Mouse (Mus musculus): ENCODE data around the gene Mr1. TPM values are rescaled to one million over a fixed set of nuclear protein-coding genes. Genes with fewer than 3 reads are reported as not detected.
A peak's percentile ranks its signal among the peaks of the same experiment; 100 is the strongest.

The Mr1 gene
- polyA plus RNA-seq, 1 experiment from 2014 or later: 5.7 TPM

DNA sequence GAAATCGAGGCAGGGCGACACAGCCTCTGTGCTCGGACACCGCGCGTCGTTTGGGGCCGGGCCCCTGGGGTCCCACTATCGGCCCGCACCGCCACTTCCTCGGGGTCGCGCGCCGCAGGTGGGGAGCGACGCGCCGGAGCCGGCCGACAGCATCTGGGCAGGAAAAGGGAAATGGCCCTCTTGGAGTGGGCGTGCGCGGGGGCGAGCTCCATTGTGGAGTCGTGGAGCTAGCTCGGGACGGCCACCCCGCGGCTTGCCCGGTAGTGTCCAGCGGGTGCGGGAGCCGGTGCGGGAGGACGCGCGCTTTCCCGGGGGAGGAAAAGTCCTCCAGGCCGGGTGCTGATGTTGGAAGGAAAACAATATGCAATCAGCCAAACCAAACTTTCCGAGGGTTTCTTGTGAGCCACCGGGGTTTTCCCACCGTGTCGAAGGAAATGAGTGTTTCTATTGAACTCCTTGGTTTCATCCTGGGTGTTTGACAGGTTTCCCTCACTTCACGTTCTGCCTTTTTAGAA lies 12.4 kb upstream of the Mr1 start:
- Histone ChIP-seq H3K9me3 (replicated peaks) (no peaks in the 10 kb centered on the region), H3K4me2 (peak overlapping the region; percentile 76), H3K4me1 (peaks cover 17% of the 10 kb centered on the region), H3K9ac (peak overlapping the region; percentile 89), H3K27me3 (no peaks in the 10 kb centered on the region), H3K27ac (peak overlapping the region; percentile 92), H3K4me3 (replicated peaks) (peak overlapping the region; percentile 99), H3K36me3 (no peaks in the 10 kb centered on the region)
- WGBS: under 1% methylated on average over 46 of the region's 46 CpGs
- peak; percentile 79 for ATAC-seq (replicated peaks; ENCODE audit: low FRiP score)

GRCm38 (mm10) chr1:155158141-155158969 lies 11.7 kb upstream of the Mr1 start, which contains the start of gene Stx6:
Stx6 (plus strand) TSS chr1:155158715.
- H3K9me3 ChIP-seq (replicated peaks): no peaks in the 10 kb centered on the region
- ATAC-seq (replicated peaks; ENCODE audit: low FRiP score): peak; percentile 98
- H3K36me3 ChIP-seq: no peaks in the 10 kb centered on the region
- peak within 1 kb of the TSS; percentile 76 for H3K4me2 ChIP-seq
- peak within 1 kb of the TSS; percentile 89 for H3K9ac ChIP-seq
- WGBS: 2% methylated on average over 45 of the region's 48 CpGs
- H3K4me3 ChIP-seq (replicated peaks): peak within 1 kb of the TSS; percentile 99
- peaks cover 14% of the 10 kb centered on the region for H3K4me1 ChIP-seq
- H3K27me3 ChIP-seq: no peaks in the 10 kb centered on the region
- H3K27ac ChIP-seq: peak within 1 kb of the TSS; percentile 92

- Histone ChIP-seq H3K4me1 (0 out of 2 replicates have a peak, but pooled peaks cover 6% of the 10 kb centered on the region), H3K4me3 (replicated peaks) (no peak overlapping the region), H3K27me3 (no peaks in the 10 kb centered on the region), H3K27ac (no peak overlapping the region), H3K9me3 (replicated peaks) (no peaks in the 10 kb centered on the region), H3K9ac (no peak overlapping the region), H3K4me2 (no peak overlapping the region), H3K36me3 (no peaks in the 10 kb centered on the region)
- no peak for ATAC-seq (replicated peaks; ENCODE audit: low FRiP score)
- 67% methylated on average over 4 of the region's 4 CpGs for WGBS
Observed at GRCm38 (mm10) chr1:155153906-155154305, 7.3 kb upstream of the Mr1 start.

DNA sequence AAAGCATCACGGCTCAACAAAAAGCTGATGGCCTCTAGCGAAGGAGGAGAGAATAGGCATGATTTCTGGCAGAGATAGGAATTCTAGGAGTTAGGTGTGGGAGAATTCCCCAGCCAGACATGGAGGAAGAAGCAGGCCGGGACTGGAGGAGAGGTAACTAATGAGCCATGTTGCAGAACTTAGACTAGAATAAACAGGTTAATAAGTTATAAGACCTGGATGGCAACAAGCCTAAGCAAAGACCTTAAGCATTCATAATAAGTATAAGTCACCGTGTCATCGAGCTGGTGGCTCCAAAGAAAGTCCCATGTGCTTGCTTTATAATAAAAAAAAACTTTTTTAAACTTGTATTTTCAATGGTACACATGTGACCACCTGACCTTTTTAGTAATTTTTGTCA lies 4.2 kb upstream of the Mr1 start:
- Histone ChIP-seq H3K9me3 (replicated peaks) (no peaks in the 10 kb centered on the region), H3K27ac (no peak overlapping the region), H3K4me1 (peaks cover 5% of the 10 kb centered on the region; the same call in 1 of the 2 replicates), H3K4me3 (replicated peaks) (no peak overlapping the region), H3K27me3 (no peaks in the 10 kb centered on the region), H3K4me2 (no peak overlapping the region), H3K36me3 (no peaks in the 10 kb centered on the region), H3K9ac (no peak overlapping the region)
- 69% methylated on average over 5 of the region's 5 CpGs for WGBS
- no peak for ATAC-seq (replicated peaks; ENCODE audit: low FRiP score)

GRCm38 (mm10) chr1:155149403-155149802 lies 2.8 kb upstream of the Mr1 start:
- 97% methylated on average over 3 of the region's 3 CpGs for WGBS
- no peak overlapping the region for H3K9ac ChIP-seq
- H3K36me3 ChIP-seq: no peaks in the 10 kb centered on the region
- H3K4me2 ChIP-seq: no peak overlapping the region
- H3K4me3 ChIP-seq (replicated peaks): no peak overlapping the region
- H3K27ac ChIP-seq: no peak overlapping the region
- H3K4me1 ChIP-seq: peaks cover 9% of the 10 kb centered on the region; the same call in 1 of the 2 replicates
- no peak for ATAC-seq (replicated peaks; ENCODE audit: low FRiP score)
- no peaks in the 10 kb centered on the region for H3K27me3 ChIP-seq
- H3K9me3 ChIP-seq (replicated peaks): no peaks in the 10 kb centered on the region

GRCm38 (mm10) chr1:155147228-155147627 lies 614 bp upstream of the Mr1 start:
- no peak overlapping the region for H3K4me3 ChIP-seq (replicated peaks)
- no peak overlapping the region for H3K4me2 ChIP-seq
- H3K27ac ChIP-seq: no peak overlapping the region
- WGBS: 86% methylated on average over 2 of the region's 2 CpGs
- no peaks in the 10 kb centered on the region for H3K9me3 ChIP-seq (replicated peaks)
- peaks cover 9% of the 10 kb centered on the region; the same call in 1 of the 2 replicates for H3K4me1 ChIP-seq
- no peak for ATAC-seq (replicated peaks; ENCODE audit: low FRiP score)
- H3K36me3 ChIP-seq: no peaks in the 10 kb centered on the region
- no peaks in the 10 kb centered on the region for H3K27me3 ChIP-seq
- no peak overlapping the region for H3K9ac ChIP-seq

GRCm38 (mm10) chr1:155145620-155146019 lies 994 bp downstream of the Mr1 start:
- Histone ChIP-seq H3K27me3 (no peaks in the 10 kb centered on the region), H3K4me1 (peaks cover 7% of the 10 kb centered on the region; the same call in 1 of the 2 replicates), H3K4me2 (peak overlapping the region; percentile 50), H3K36me3 (no peaks in the 10 kb centered on the region), H3K27ac (peak overlapping the region; percentile 38; the same call in 1 of the 2 replicates), H3K4me3 (replicated peaks) (peak overlapping the region; percentile 48), H3K9me3 (replicated peaks) (no peaks in the 10 kb centered on the region), H3K9ac (0 out of 2 replicates have a peak overlapping the region, but pooled peaks have one; percentile 24)
- WGBS: 45% methylated on average over 6 of the region's 6 CpGs
- no peak for ATAC-seq (replicated peaks; ENCODE audit: low FRiP score)

- peaks cover under 1% of the 10 kb centered on the region; the same call in 1 of the 2 replicates for H3K4me1 ChIP-seq
- no peak overlapping the region for H3K4me2 ChIP-seq
- no peak overlapping the region for H3K9ac ChIP-seq
- no peaks in the 10 kb centered on the region for H3K36me3 ChIP-seq
- 70% methylated on average over 2 of the region's 2 CpGs for WGBS
- H3K9me3 ChIP-seq (replicated peaks): no peaks in the 10 kb centered on the region
- H3K27ac ChIP-seq: no peak overlapping the region
- ATAC-seq (replicated peaks; ENCODE audit: low FRiP score): no peak
- H3K27me3 ChIP-seq: no peaks in the 10 kb centered on the region
- no peak overlapping the region for H3K4me3 ChIP-seq (replicated peaks)
Observed at GRCm38 (mm10) chr1:155140076-155140475, 6.5 kb downstream of the Mr1 start.

GRCm38 (mm10) chr1:155138795-155139194 lies 7.8 kb downstream of the Mr1 start:
- 86% methylated on average over 7 of the region's 7 CpGs for WGBS

DNA sequence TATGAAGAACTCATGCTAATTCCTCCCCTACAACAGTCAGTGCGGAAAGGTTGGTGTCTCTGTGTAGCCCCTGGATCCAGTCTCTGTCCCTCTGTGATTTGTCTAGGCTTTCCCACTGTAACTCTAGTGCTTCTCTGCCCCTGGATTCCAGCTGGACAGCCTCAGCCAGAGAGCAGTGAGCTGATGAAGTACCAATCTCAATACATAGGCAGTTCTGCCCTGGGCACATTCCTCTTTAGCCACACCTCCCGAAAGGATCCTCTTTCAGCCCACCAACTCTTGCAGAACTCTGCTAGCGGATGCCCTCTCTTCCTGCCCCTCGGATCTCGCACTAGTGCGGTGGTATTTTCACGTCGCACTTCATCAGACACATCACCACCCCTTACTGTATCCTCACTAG lies 11.7 kb downstream of the Mr1 start:
- Histone ChIP-seq H3K9ac (no peak overlapping the region), H3K27ac (no peak overlapping the region), H3K4me1 (peaks cover 11% of the 10 kb centered on the region), H3K4me2 (no peak overlapping the region), H3K4me3 (replicated peaks) (no peak overlapping the region), H3K36me3 (no peaks in the 10 kb centered on the region), H3K9me3 (replicated peaks) (no peaks in the 10 kb centered on the region), H3K27me3 (no peaks in the 10 kb centered on the region)
- ATAC-seq (replicated peaks; ENCODE audit: low FRiP score): peak; percentile 79
- WGBS: 22% methylated on average over 8 of the region's 8 CpGs

More at GRCm38 (mm10) chr1:155138795-155139194, 7.8 kb downstream of the Mr1 start:
- no peak overlapping the region for H3K9ac ChIP-seq
- H3K36me3 ChIP-seq: no peaks in the 10 kb centered on the region
- no peak for ATAC-seq (replicated peaks; ENCODE audit: low FRiP score)
- H3K9me3 ChIP-seq (replicated peaks): no peaks in the 10 kb centered on the region
- no peak overlapping the region for H3K27ac ChIP-seq
- no peak overlapping the region for H3K4me2 ChIP-seq
- peaks cover 11% of the 10 kb centered on the region for H3K4me1 ChIP-seq
- no peak overlapping the region for H3K4me3 ChIP-seq (replicated peaks)
- H3K27me3 ChIP-seq: no peaks in the 10 kb centered on the region

DNA sequence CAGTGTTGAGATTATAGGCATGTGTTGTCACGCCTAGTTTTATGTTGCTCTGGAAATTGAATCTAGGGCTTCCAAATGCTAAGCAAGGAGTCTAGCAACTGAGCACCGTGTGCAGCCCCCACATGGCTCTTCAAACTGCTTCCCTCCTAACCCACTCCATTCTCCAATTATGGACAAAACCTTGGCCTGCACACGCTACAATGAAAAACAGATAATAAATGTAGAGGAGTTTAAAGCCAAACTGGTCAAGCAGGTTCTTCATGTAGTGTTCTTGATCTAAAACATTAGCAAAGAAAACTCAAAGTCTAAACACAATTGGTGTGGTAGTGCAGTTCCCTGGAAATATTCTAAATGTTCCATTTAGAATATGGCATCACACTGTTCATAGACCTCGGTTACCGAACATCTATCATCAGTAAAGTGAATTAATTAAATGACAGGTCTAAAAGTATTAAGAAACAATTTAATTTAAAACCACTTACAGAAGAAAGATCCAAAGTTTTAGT lies 19.1 kb downstream of the Mr1 start:
- no peak overlapping the region for H3K9ac ChIP-seq
- H3K36me3 ChIP-seq: no peaks in the 10 kb centered on the region
- no peak overlapping the region for H3K4me2 ChIP-seq
- no peak for ATAC-seq (replicated peaks; ENCODE audit: low FRiP score)
- no peak overlapping the region for H3K27ac ChIP-seq
- WGBS: 76% methylated on average over 5 of the region's 5 CpGs
- H3K9me3 ChIP-seq (replicated peaks): no peaks in the 10 kb centered on the region
- H3K4me3 ChIP-seq (replicated peaks): no peak overlapping the region
- no peaks in the 10 kb centered on the region for H3K27me3 ChIP-seq
- H3K4me1 ChIP-seq: 0 out of 2 replicates have a peak, but pooled peaks cover 2% of the 10 kb centered on the region

DNA sequence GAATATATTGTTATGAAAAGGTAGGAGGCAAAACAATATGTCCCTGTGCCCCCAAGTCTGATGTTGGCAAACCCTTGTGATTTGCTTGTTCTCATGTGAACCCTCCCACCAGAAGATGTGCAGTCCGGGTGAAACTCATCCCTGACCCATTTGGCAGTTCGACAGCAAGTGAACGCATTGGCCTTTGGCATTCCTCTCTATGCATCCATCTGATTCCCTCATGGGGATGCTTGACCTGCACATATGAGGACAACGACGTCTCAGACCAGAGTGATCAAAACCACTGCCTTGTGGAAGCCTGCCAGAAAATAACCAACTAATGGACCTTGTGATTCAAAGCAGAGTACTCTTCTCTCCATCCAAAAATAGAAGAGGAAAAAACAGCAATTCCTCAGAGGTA lies 19.9 kb downstream of the Mr1 start:
- Histone ChIP-seq H3K36me3 (no peaks in the 10 kb centered on the region), H3K9ac (no peak overlapping the region), H3K27ac (no peak overlapping the region), H3K4me1 (0 out of 2 replicates have a peak, but pooled peaks cover 4% of the 10 kb centered on the region), H3K27me3 (no peaks in the 10 kb centered on the region), H3K4me3 (replicated peaks) (no peak overlapping the region), H3K4me2 (no peak overlapping the region), H3K9me3 (replicated peaks) (no peaks in the 10 kb centered on the region)
- ATAC-seq (replicated peaks; ENCODE audit: low FRiP score): no peak
- WGBS: 75% methylated on average over 5 of the region's 5 CpGs
